Mouse (Mus musculus) bone marrow, adult 2 months (tissue): ENCODE measurements around the gene Olfr986. TPM values are rescaled to one million over a fixed set of nuclear protein-coding genes. Genes with fewer than 3 reads are reported as not detected.

ENCODE experiments used
- H3K27ac ChIP-seq: fragments of 200-500 bp; 2 replicates; pipeline ENCODE4 v1.5.1; 2012; ENCODE audit warnings: low read depth, mild to moderate bottlenecking, control low read depth, inconsistent platforms, low read length; ENCODE audit not compliant: control insufficient read depth, poor library complexity, insufficient read depth
- H3K4me1 ChIP-seq: fragments of 200-500 bp; 2 replicates; pipeline ENCODE4 v1.6.1; 2011; ENCODE audit warnings: low read length; ENCODE audit not compliant: control insufficient read depth, insufficient read depth
- H3K4me3 ChIP-seq: fragments of 200-500 bp; replicated peaks from 2 replicates; pipeline ENCODE3; 2011; ENCODE audit warnings: mild to moderate bottlenecking, low read depth, low read length, control low read depth; ENCODE audit not compliant: control insufficient read depth
- CTCF ChIP-seq: fragments of 200-500 bp; IDR thresholded peaks from 2 replicates; pipeline ENCODE4 v1.5.1; 2011; ENCODE audit warnings: low read length, control low read depth; ENCODE audit not compliant: control insufficient read depth, insufficient read depth
- POLR2A ChIP-seq: fragments of 200-500 bp; IDR thresholded peaks from 2 replicates; pipeline ENCODE4 v1.6.1; 2011; ENCODE audit warnings: low read depth, mild to moderate bottlenecking, control low read depth, low read length, borderline replicate concordance; ENCODE audit not compliant: control insufficient read depth
- WGBS: fragments of 180-500 bp; shearing (Covaris S2); methylation state at CpG from one replicate; pipeline ENCODE4 v1.1.7; 2018; 5-methylcytosine and 5-hydroxymethylcytosine counted together
- polyA plus RNA-seq: library from polyadenylated mRNA; stranded (reverse); fragments of >200 nt; gene quantifications from 2 replicates; pipeline ENCODE4 v1.2.4, GENCODE M21; 2011; ENCODE audit warnings: low replicate concordance; ENCODE audit not compliant: missing spikeins, insufficient read depth, insufficient read length

Gene Olfr986
- polyA plus RNA-seq, 1 experiment, result not detected

GRCm38 (mm10) chr9:40192098-40193038 lies 11.6 kb downstream of the Olfr986 start, which contains the start of gene Zfp202:
Gene Zfp202 (plus strand): TSS chr9:40192316.
- WGBS, result under 1% methylated on average over 46 of the region's 63 CpGs
- H3K27ac ChIP-seq, result peak within 1 kb of the TSS; percentile 46; the same call in 1 of the 2 replicates
- peaks cover 1% of the 10 kb centered on the region; the same call in 1 of the 2 replicates for H3K4me1 ChIP-seq
- peak within 1 kb of the TSS; percentile 66 for H3K4me3 ChIP-seq
- TF ChIP-seq POLR2A, result no peak
- TF ChIP-seq CTCF, result no peak

- Histone ChIP-seq H3K4me1 (peaks cover 1% of the 10 kb centered on the region; the same call in 1 of the 2 replicates), H3K4me3 (no peak overlapping the region), H3K27ac (no peak overlapping the region)
- TF ChIP-seq POLR2A (no peak), CTCF (no peak)
- WGBS, result 34% methylated on average over 3 of the region's 3 CpGs
Observed at GRCm38 (mm10) chr9:40195981-40196380, 15.3 kb downstream of the Olfr986 start.

GRCm38 (mm10) chr9:40206546-40206950 lies 25.8 kb downstream of the Olfr986 start:
- no peaks in the 10 kb centered on the region for H3K4me1 ChIP-seq
- 45% methylated on average over 5 of the region's 5 CpGs for WGBS
- no peak overlapping the region for H3K27ac ChIP-seq
- no peak overlapping the region for H3K4me3 ChIP-seq
- no peak for TF ChIP-seq POLR2A
- no peak for TF ChIP-seq CTCF

- 71% methylated on average over 2 of the region's 2 CpGs for WGBS
- TF ChIP-seq POLR2A, result no peak
- TF ChIP-seq CTCF, result no peak
- H3K27ac ChIP-seq, result no peak overlapping the region
- no peaks in the 10 kb centered on the region for H3K4me1 ChIP-seq
- no peak overlapping the region for H3K4me3 ChIP-seq
Observed at GRCm38 (mm10) chr9:40210744-40211143, 30.0 kb downstream of the Olfr986 start.

- 86% methylated on average over 5 of the region's 5 CpGs for WGBS
- Histone ChIP-seq H3K27ac (no peak overlapping the region), H3K4me3 (no peak overlapping the region), H3K4me1 (no peaks in the 10 kb centered on the region)
- TF ChIP-seq CTCF, result no peak
- no peak for TF ChIP-seq POLR2A
Observed at GRCm38 (mm10) chr9:40214058-40214457, 33.3 kb downstream of the Olfr986 start.

- Histone ChIP-seq H3K4me3 (no peak overlapping the region), H3K4me1 (no peaks in the 10 kb centered on the region), H3K27ac (no peak overlapping the region)
- 69% methylated on average over 4 of the region's 4 CpGs for WGBS
- TF ChIP-seq POLR2A, result no peak
Observed at GRCm38 (mm10) chr9:40216651-40217050, 35.9 kb downstream of the Olfr986 start.

GRCm38 (mm10) chr9:40224289-40224688 lies 43.6 kb downstream of the Olfr986 start:
- Histone ChIP-seq H3K27ac (no peak overlapping the region), H3K4me1 (no peaks in the 10 kb centered on the region; the same call in 1 of the 2 replicates), H3K4me3 (no peak overlapping the region)
- TF ChIP-seq CTCF (no peak), POLR2A (no peak)
- WGBS, result 70% methylated on average over 4 of the region's 4 CpGs

GRCm38 (mm10) chr9:40227874-40228789 lies 47.4 kb downstream of the Olfr986 start:
- Histone ChIP-seq H3K27ac (no peak overlapping the region), H3K4me1 (no peaks in the 10 kb centered on the region; the same call in 1 of the 2 replicates), H3K4me3 (no peak overlapping the region)
- TF ChIP-seq CTCF (no peak), POLR2A (no peak)
- 49% methylated on average over 10 of the region's 10 CpGs for WGBS
